Mouse (Mus musculus): ENCODE measurements around the gene Iqgap1. TPM values are rescaled to one million over a fixed set of nuclear protein-coding genes. Genes with fewer than 3 reads are reported as not detected.

Gene Iqgap1
- polyA plus RNA-seq, 1 experiment = 112 TPM

GRCm38 (mm10) chr7:80857181-80857580, 31.4 kb upstream of the Iqgap1 start:
- H3K27me3 ChIP-seq (ENCODE audit: control insufficient read depth, insufficient read depth, low read length) = no peaks in the 10 kb centered on the region
- peak; percentile 86 for DNase-seq

GRCm38 (mm10) chr7:80855316-80855715, 29.5 kb upstream of the Iqgap1 start:
- no peak overlapping the region for H3K4me3 ChIP-seq (ENCODE audit: control insufficient read depth, insufficient read depth, low read length)
- TF ChIP-seq POLR2A (IDR thresholded peaks at IDR 0.05; ENCODE audit: control insufficient read depth, extremely low read depth, insufficient read depth, low read length, poor library complexity) (no peak), CTCF (IDR thresholded peaks at IDR 0.05; ENCODE audit: borderline replicate concordance, control insufficient read depth, extremely low read depth, insufficient read depth, low read length, poor library complexity) (no peak)
- no peak for DNase-seq
- peaks cover 6% of the 10 kb centered on the region; the same call in 1 of the 2 replicates for H3K4me1 ChIP-seq (replicated peaks; ENCODE audit: control insufficient read depth, insufficient read depth, low read length)
- no peak overlapping the region for H3K27ac ChIP-seq (ENCODE audit: control insufficient read depth, insufficient read depth, low read length)
- no peaks in the 10 kb centered on the region for H3K36me3 ChIP-seq (ENCODE audit: control insufficient read depth, insufficient read depth, low read length)
- no peaks in the 10 kb centered on the region for H3K27me3 ChIP-seq (ENCODE audit: control insufficient read depth, insufficient read depth, low read length)

More at GRCm38 (mm10) chr7:80857181-80857580, 31.4 kb upstream of the Iqgap1 start:
- no peak for TF ChIP-seq POLR2A (IDR thresholded peaks at IDR 0.05; ENCODE audit: control insufficient read depth, extremely low read depth, insufficient read depth, low read length, poor library complexity)
- TF ChIP-seq CTCF (IDR thresholded peaks at IDR 0.05; ENCODE audit: borderline replicate concordance, control insufficient read depth, extremely low read depth, insufficient read depth, low read length, poor library complexity) = peak; percentile 39; the same call in 1 of the 2 replicates
- Histone ChIP-seq H3K4me1 (replicated peaks; ENCODE audit: control insufficient read depth, insufficient read depth, low read length) (peaks cover 7% of the 10 kb centered on the region; the same call in 1 of the 2 replicates), H3K27ac (ENCODE audit: control insufficient read depth, insufficient read depth, low read length) (no peak overlapping the region), H3K4me3 (ENCODE audit: control insufficient read depth, insufficient read depth, low read length) (no peak overlapping the region), H3K36me3 (ENCODE audit: control insufficient read depth, insufficient read depth, low read length) (no peaks in the 10 kb centered on the region)
- 9% methylated on average over 6 of the region's 6 CpGs for WGBS

GRCm38 (mm10) chr7:80853218-80853617, 27.4 kb upstream of the Iqgap1 start:
- Histone ChIP-seq H3K36me3 (ENCODE audit: control insufficient read depth, insufficient read depth, low read length) (no peaks in the 10 kb centered on the region), H3K27ac (ENCODE audit: control insufficient read depth, insufficient read depth, low read length) (no peak overlapping the region), H3K4me1 (replicated peaks; ENCODE audit: control insufficient read depth, insufficient read depth, low read length) (peaks cover 2% of the 10 kb centered on the region; the same call in 1 of the 2 replicates), H3K27me3 (ENCODE audit: control insufficient read depth, insufficient read depth, low read length) (no peaks in the 10 kb centered on the region), H3K4me3 (ENCODE audit: control insufficient read depth, insufficient read depth, low read length) (no peak overlapping the region)
- TF ChIP-seq CTCF (IDR thresholded peaks at IDR 0.05; ENCODE audit: borderline replicate concordance, control insufficient read depth, extremely low read depth, insufficient read depth, low read length, poor library complexity) (no peak), POLR2A (IDR thresholded peaks at IDR 0.05; ENCODE audit: control insufficient read depth, extremely low read depth, insufficient read depth, low read length, poor library complexity) (no peak)
- 94% methylated on average over 3 of the region's 3 CpGs for WGBS
- DNase-seq = no peak

GRCm38 (mm10) chr7:80850520-80850919, 24.7 kb upstream of the Iqgap1 start:
- no peak overlapping the region for H3K4me3 ChIP-seq (ENCODE audit: control insufficient read depth, insufficient read depth, low read length)
- no peaks in the 10 kb centered on the region for H3K36me3 ChIP-seq (ENCODE audit: control insufficient read depth, insufficient read depth, low read length)
- TF ChIP-seq POLR2A (IDR thresholded peaks at IDR 0.05; ENCODE audit: control insufficient read depth, extremely low read depth, insufficient read depth, low read length, poor library complexity) (no peak), CTCF (IDR thresholded peaks at IDR 0.05; ENCODE audit: borderline replicate concordance, control insufficient read depth, extremely low read depth, insufficient read depth, low read length, poor library complexity) (no peak)
- DNase-seq = peak; percentile 54
- H3K4me1 ChIP-seq (replicated peaks; ENCODE audit: control insufficient read depth, insufficient read depth, low read length) = no peaks in the 10 kb centered on the region; the same call in 1 of the 2 replicates
- H3K27me3 ChIP-seq (ENCODE audit: control insufficient read depth, insufficient read depth, low read length) = no peaks in the 10 kb centered on the region
- H3K27ac ChIP-seq (ENCODE audit: control insufficient read depth, insufficient read depth, low read length) = no peak overlapping the region
- 34% methylated on average over 5 of the region's 5 CpGs for WGBS

- no peaks in the 10 kb centered on the region; the same call in 1 of the 2 replicates for H3K4me1 ChIP-seq (replicated peaks; ENCODE audit: control insufficient read depth, insufficient read depth, low read length)
- H3K27ac ChIP-seq (ENCODE audit: control insufficient read depth, insufficient read depth, low read length) = no peak overlapping the region
- no peak overlapping the region for H3K4me3 ChIP-seq (ENCODE audit: control insufficient read depth, insufficient read depth, low read length)
- no peaks in the 10 kb centered on the region for H3K36me3 ChIP-seq (ENCODE audit: control insufficient read depth, insufficient read depth, low read length)
- WGBS = 30% methylated on average over 4 of the region's 4 CpGs
- no peak for DNase-seq
- no peak for TF ChIP-seq POLR2A (IDR thresholded peaks at IDR 0.05; ENCODE audit: control insufficient read depth, extremely low read depth, insufficient read depth, low read length, poor library complexity)
- no peak for TF ChIP-seq CTCF (IDR thresholded peaks at IDR 0.05; ENCODE audit: borderline replicate concordance, control insufficient read depth, extremely low read depth, insufficient read depth, low read length, poor library complexity)
- H3K27me3 ChIP-seq (ENCODE audit: control insufficient read depth, insufficient read depth, low read length) = no peaks in the 10 kb centered on the region
Measured at GRCm38 (mm10) chr7:80849710-80850109, 23.9 kb upstream of the Iqgap1 start.

- Histone ChIP-seq H3K27ac (ENCODE audit: control insufficient read depth, insufficient read depth, low read length) (no peak overlapping the region), H3K36me3 (ENCODE audit: control insufficient read depth, insufficient read depth, low read length) (no peaks in the 10 kb centered on the region), H3K4me1 (replicated peaks; ENCODE audit: control insufficient read depth, insufficient read depth, low read length) (no peaks in the 10 kb centered on the region; the same call in 1 of the 2 replicates), H3K4me3 (ENCODE audit: control insufficient read depth, insufficient read depth, low read length) (no peak overlapping the region), H3K27me3 (ENCODE audit: control insufficient read depth, insufficient read depth, low read length) (no peaks in the 10 kb centered on the region)
- TF ChIP-seq CTCF (IDR thresholded peaks at IDR 0.05; ENCODE audit: borderline replicate concordance, control insufficient read depth, extremely low read depth, insufficient read depth, low read length, poor library complexity) (no peak), POLR2A (IDR thresholded peaks at IDR 0.05; ENCODE audit: control insufficient read depth, extremely low read depth, insufficient read depth, low read length, poor library complexity) (no peak)
- WGBS = 97% methylated on average over 2 of the region's 2 CpGs
- no peak for DNase-seq
Measured at GRCm38 (mm10) chr7:80849267-80849666, 23.5 kb upstream of the Iqgap1 start.

GRCm38 (mm10) chr7:80846709-80847108, 20.9 kb upstream of the Iqgap1 start:
- no peak overlapping the region for H3K4me3 ChIP-seq (ENCODE audit: control insufficient read depth, insufficient read depth, low read length)
- WGBS = 92% methylated on average over 5 of the region's 5 CpGs
- DNase-seq = no peak
- no peaks in the 10 kb centered on the region for H3K27me3 ChIP-seq (ENCODE audit: control insufficient read depth, insufficient read depth, low read length)
- H3K4me1 ChIP-seq (replicated peaks; ENCODE audit: control insufficient read depth, insufficient read depth, low read length) = no peaks in the 10 kb centered on the region; the same call in 1 of the 2 replicates
- TF ChIP-seq CTCF (IDR thresholded peaks at IDR 0.05; ENCODE audit: borderline replicate concordance, control insufficient read depth, extremely low read depth, insufficient read depth, low read length, poor library complexity) (no peak), POLR2A (IDR thresholded peaks at IDR 0.05; ENCODE audit: control insufficient read depth, extremely low read depth, insufficient read depth, low read length, poor library complexity) (no peak)
- no peak overlapping the region for H3K27ac ChIP-seq (ENCODE audit: control insufficient read depth, insufficient read depth, low read length)
- H3K36me3 ChIP-seq (ENCODE audit: control insufficient read depth, insufficient read depth, low read length) = no peaks in the 10 kb centered on the region
